Mouse (Mus musculus): ENCODE data around the gene Insig2. TPM values are rescaled to one million over a fixed set of nuclear protein-coding genes. Genes with fewer than 3 reads are reported as not detected.

Gene Insig2
- polyA plus RNA-seq, 1 experiment = 24.1 TPM

DNA sequence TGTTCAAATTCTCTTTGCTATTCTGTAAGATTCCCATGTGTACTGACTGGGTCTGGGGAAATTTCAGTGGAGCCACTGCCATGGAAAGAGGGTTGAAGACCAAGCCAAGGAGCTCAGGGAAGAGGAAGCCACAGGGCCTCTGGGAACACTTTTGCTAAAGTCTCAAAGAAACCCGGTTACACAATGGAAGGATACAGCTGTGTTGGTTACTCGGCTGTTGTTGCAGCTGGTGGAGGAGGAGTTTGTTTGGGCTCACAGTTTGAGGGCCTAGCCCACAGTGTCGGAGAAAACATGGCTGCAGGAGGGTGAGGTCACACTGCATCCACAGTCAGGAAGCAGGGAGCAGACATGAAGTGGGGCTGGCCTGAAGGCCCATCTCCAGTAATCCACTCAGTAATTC is 38.8 kb downstream of the Insig2 start:
- whole genome bisulfite sequencing = 46% methylated on average over 3 of the region's 3 CpGs

DNA sequence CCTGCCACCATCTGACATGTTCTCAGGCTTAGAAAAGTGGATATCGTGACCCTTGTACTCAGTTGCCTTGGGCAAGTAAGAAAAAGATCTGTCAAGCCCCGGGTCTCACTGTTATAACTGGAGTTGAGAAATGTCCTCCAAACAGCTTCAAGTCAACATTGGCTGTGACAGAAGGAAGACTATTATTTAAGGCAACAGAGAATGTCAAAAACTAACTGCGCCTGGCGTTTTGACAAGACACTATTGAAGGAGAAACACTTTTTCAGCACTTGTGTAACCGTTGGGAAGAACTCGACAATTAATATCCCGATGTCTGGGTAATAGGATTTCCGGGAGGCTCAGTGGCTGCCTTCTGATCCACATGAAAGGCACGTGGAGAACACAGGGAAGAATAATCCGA is 41.5 kb downstream of the Insig2 start:
- 72% methylated on average over 10 of the region's 10 CpGs for WGBS
- no peaks in the 10 kb centered on the region for H3K4me1 ChIP-seq (ENCODE audit: control insufficient read depth, insufficient read depth, low read length)

More for the DNA sequence above, 38.8 kb downstream of the Insig2 start:
- TF ChIP-seq CTCF (IDR thresholded peaks at IDR 0.05; ENCODE audit: insufficient read depth, low read length) = no peak
- TF ChIP-seq POLR2A (IDR thresholded peaks at IDR 0.05; ENCODE audit: borderline replicate concordance, extremely low read depth, low read depth, low read length) = no peak
- DNase-seq = no peak
- H3K4me1 ChIP-seq (ENCODE audit: control insufficient read depth, insufficient read depth, low read length) = no peaks in the 10 kb centered on the region
- no peak overlapping the region for H3K4me3 ChIP-seq (replicated peaks; ENCODE audit: extremely low read depth, low read depth, low read length)

DNA sequence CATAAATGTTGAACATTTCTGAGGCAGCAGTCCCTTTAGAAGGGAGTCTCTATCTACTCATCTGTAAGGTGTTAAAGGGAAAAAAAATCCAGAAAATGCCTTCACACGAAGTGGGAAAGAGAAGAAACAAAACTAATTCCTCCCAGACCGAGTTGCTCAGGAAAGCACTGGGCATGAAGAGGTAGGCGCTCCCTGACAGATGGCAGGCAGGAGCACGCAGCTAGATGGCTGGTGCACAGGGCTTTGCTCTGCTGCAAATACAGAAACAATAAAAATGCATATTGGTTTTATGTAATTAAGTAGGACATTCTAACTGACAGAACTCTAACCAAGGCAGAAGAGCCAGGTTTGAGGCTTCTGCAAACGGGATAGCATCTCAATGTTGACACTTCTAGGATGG is 42.0 kb downstream of the Insig2 start:
- no peak overlapping the region for H3K4me3 ChIP-seq (replicated peaks; ENCODE audit: extremely low read depth, low read depth, low read length)
- WGBS = 68% methylated on average over 5 of the region's 5 CpGs
- TF ChIP-seq CTCF (IDR thresholded peaks at IDR 0.05; ENCODE audit: insufficient read depth, low read length) = no peak
- no peak for TF ChIP-seq POLR2A (IDR thresholded peaks at IDR 0.05; ENCODE audit: borderline replicate concordance, extremely low read depth, low read depth, low read length)
- no peaks in the 10 kb centered on the region for H3K4me1 ChIP-seq (ENCODE audit: control insufficient read depth, insufficient read depth, low read length)
- DNase-seq = no peak

More for the DNA sequence above, 41.5 kb downstream of the Insig2 start:
- DNase-seq = no peak
- TF ChIP-seq CTCF (IDR thresholded peaks at IDR 0.05; ENCODE audit: insufficient read depth, low read length) (no peak), POLR2A (IDR thresholded peaks at IDR 0.05; ENCODE audit: borderline replicate concordance, extremely low read depth, low read depth, low read length) (no peak)
- no peak overlapping the region for H3K4me3 ChIP-seq (replicated peaks; ENCODE audit: extremely low read depth, low read depth, low read length)

DNA sequence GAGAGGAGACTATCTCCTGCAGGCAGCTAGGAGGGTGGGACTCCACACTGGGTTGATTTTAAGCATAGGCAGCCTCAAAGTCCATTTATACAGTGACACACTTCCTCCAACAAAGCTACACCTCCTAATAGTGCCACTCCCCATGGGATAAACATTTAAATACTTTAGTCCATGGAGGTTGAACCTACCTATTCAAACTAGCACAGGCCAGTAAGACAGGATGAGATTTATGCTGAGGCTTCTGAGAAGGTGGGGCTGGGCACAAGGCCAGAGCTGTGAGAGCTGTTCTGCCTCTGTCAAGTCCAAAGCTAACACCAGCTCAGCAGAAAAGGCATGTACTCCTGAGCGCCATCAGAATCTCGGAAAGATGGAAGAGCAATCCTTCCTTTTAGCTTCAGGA is 48.2 kb downstream of the Insig2 start:
- WGBS = 67% methylated on average over 2 of the region's 2 CpGs
- Histone ChIP-seq H3K4me3 (replicated peaks; ENCODE audit: extremely low read depth, low read depth, low read length) (no peak overlapping the region), H3K4me1 (ENCODE audit: control insufficient read depth, insufficient read depth, low read length) (no peaks in the 10 kb centered on the region)
- TF ChIP-seq CTCF (IDR thresholded peaks at IDR 0.05; ENCODE audit: insufficient read depth, low read length) (no peak), POLR2A (IDR thresholded peaks at IDR 0.05; ENCODE audit: borderline replicate concordance, extremely low read depth, low read depth, low read length) (no peak)
- no peak for DNase-seq

DNA sequence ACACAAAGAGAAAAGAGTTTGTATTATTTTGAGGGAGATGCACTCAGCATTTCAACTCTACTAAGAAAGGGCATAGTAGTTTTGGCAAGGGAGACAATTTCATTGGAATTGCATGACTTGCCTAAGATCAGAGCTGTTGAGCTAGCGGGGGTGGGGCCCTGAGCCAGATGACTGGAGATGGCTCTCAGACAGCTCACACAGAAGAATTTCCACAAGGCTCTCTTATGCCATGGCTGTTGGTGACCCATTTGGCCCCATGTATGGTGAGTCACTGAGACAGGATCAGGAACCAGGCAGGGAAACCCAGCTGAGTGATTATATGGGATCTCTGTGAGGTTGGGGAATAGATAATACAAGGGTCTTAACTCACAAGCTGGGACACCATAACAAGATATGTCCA is 51.9 kb downstream of the Insig2 start:
- WGBS = 90% methylated on average over 1 of the region's 1 CpGs
- DNase-seq = no peak
- H3K4me3 ChIP-seq (replicated peaks; ENCODE audit: extremely low read depth, low read depth, low read length) = no peak overlapping the region
- H3K4me1 ChIP-seq (ENCODE audit: control insufficient read depth, insufficient read depth, low read length) = no peaks in the 10 kb centered on the region
- TF ChIP-seq CTCF (IDR thresholded peaks at IDR 0.05; ENCODE audit: insufficient read depth, low read length) = no peak
- TF ChIP-seq POLR2A (IDR thresholded peaks at IDR 0.05; ENCODE audit: borderline replicate concordance, extremely low read depth, low read depth, low read length) = no peak

DNA sequence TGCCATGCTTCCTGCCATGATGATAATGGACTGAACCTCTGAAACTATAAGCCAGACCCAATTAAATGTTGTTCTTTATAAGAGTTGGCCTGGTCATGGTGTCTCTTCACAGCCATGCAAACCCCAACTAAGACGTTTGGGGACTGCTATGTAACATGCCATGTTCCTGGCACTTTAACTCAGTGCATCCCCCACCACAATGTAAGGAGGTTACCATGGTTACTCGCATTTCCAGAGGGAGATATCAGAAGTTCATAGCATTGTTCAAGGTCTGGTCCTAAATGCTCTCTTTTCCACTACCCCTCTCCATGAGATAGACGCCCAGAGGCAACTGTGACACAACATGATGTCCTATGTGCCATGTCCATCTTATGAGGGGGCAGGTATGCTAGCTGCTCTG is 54.0 kb downstream of the Insig2 start:
- 71% methylated on average over 3 of the region's 3 CpGs for WGBS
- no peak overlapping the region for H3K4me3 ChIP-seq (replicated peaks; ENCODE audit: extremely low read depth, low read depth, low read length)

DNA sequence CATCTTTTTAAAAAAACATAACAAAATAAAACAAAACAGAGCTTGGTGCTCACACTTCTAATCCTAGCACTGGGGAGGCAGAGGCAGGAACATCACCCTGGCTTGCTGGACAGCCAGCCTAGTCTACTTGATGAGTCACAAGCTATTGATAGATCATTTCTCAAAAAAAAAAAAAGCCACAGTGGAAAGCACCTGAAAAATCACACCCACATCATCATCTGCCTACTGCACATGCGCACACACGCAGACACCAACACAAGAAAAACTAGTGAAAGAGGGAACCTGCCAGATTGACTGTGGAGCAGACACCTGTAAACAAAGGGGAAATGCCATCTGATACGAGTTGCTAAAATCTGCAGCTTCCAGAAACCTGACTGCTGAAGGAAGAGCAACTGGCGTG is 54.9 kb downstream of the Insig2 start:
- no peak for TF ChIP-seq POLR2A (IDR thresholded peaks at IDR 0.05; ENCODE audit: borderline replicate concordance, extremely low read depth, low read depth, low read length)
- TF ChIP-seq CTCF (IDR thresholded peaks at IDR 0.05; ENCODE audit: insufficient read depth, low read length) = no peak
- 81% methylated on average over 4 of the region's 4 CpGs for WGBS
- Histone ChIP-seq H3K4me3 (replicated peaks; ENCODE audit: extremely low read depth, low read depth, low read length) (no peak overlapping the region), H3K4me1 (ENCODE audit: control insufficient read depth, insufficient read depth, low read length) (no peaks in the 10 kb centered on the region)
- no peak for DNase-seq

More for the DNA sequence above, 54.0 kb downstream of the Insig2 start:
- no peak for DNase-seq
- TF ChIP-seq CTCF (IDR thresholded peaks at IDR 0.05; ENCODE audit: insufficient read depth, low read length) (no peak), POLR2A (IDR thresholded peaks at IDR 0.05; ENCODE audit: borderline replicate concordance, extremely low read depth, low read depth, low read length) (no peak)
- H3K4me1 ChIP-seq (ENCODE audit: control insufficient read depth, insufficient read depth, low read length) = no peaks in the 10 kb centered on the region

DNA sequence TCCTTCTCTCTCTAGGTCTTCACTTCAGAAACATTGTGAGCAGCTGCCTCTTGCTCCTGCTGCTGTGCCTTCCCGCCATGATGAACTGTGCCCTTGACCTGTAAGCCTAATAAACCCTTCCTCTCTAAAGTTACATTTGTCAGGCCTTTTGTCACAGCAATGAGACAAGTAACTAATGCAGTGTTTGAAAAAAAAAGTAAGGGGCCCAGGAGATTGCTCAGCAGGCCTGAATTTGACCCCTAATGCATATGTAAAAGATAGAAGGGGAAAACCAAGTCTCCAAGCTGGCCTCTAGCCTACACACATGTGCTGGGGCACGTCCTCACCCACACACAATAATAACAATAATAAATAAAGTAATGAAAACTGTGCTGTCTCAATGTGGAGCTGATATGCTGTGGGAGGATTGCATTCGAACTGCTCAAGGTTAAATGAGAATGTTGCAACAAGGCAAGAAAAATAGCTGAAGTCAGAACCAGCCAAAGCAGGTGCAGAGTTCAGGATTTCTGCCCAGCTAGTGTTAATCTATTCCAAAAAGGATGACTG is 56.4 kb downstream of the Insig2 start:
- no peak for TF ChIP-seq CTCF (IDR thresholded peaks at IDR 0.05; ENCODE audit: insufficient read depth, low read length)
- no peak for TF ChIP-seq POLR2A (IDR thresholded peaks at IDR 0.05; ENCODE audit: borderline replicate concordance, extremely low read depth, low read depth, low read length)
- H3K4me3 ChIP-seq (replicated peaks; ENCODE audit: extremely low read depth, low read depth, low read length) = no peak overlapping the region
- no peaks in the 10 kb centered on the region for H3K4me1 ChIP-seq (ENCODE audit: control insufficient read depth, insufficient read depth, low read length)
- WGBS = 46% methylated on average over 3 of the region's 3 CpGs
- no peak for DNase-seq

DNA sequence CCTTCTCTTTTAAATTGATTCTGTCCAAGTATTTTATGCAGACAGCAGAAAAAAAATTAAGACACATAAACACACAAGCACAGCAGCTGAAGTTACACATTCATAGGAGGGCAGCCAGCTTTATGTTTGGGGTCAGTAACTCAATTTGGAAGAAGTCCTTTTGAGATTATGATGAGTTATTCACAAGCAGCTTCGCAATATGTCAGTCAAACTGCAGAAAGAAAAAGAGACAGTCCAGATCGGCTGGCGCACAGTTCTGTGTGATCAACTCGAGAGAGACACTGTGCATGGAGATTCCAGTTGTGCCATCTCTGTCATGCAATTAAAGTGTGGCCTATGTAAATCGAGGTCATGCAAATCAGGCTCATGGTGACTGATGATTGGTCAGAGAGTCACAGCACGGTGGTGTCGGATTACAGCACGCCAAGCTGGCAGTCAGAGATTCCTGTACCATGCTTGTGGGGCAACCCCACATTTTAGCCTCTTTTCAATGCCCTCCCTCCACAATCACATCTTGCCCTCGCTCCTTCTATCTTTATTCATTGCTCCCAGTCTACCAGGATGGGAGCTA is 72.1 kb downstream of the Insig2 start:
- H3K4me1 ChIP-seq (ENCODE audit: control insufficient read depth, insufficient read depth, low read length) = no peaks in the 10 kb centered on the region
- 66% methylated on average over 9 of the region's 9 CpGs for WGBS
- TF ChIP-seq POLR2A (IDR thresholded peaks at IDR 0.05; ENCODE audit: borderline replicate concordance, extremely low read depth, low read depth, low read length) = no peak
- no peak for TF ChIP-seq CTCF (IDR thresholded peaks at IDR 0.05; ENCODE audit: insufficient read depth, low read length)
- no peak overlapping the region for H3K4me3 ChIP-seq (replicated peaks; ENCODE audit: extremely low read depth, low read depth, low read length)
- DNase-seq = no peak

Other genes starting within 250 kb of the Insig2 start
- gene Ccdc93, start 98.5 kb upstream of the Insig2 start, polyA plus RNA-seq (2012; rRNA removed) = 5.8 and 8.1 TPM in 2 replicates
- gene Htr5b, start 195.9 kb upstream of the Insig2 start, polyA plus RNA-seq (2012; rRNA removed) = not detected in 2 replicates
- gene Ddx18, start 235.4 kb upstream of the Insig2 start, polyA plus RNA-seq (2012; rRNA removed) = 23.7 and 42.0 TPM in 2 replicates

Measured in lung, adult 2 months (tissue).